Mouse (Mus musculus): Measurements from ENCODE around the gene Pip4k2c.

- no peak for TF ChIP-seq CTCF (conservative IDR thresholded peaks at IDR 0.05; ENCODE audit: low read length)
- TF ChIP-seq POU5F1 (IDR thresholded peaks at IDR 0.05; ENCODE audit: borderline replicate concordance, low read length) = no peak
Measured at GRCm38 (mm10) chr10:127197505-127198110, 13.8 kb downstream of the Pip4k2c start.

Measured in E14TG2a.4 (cell line).